Mouse (Mus musculus) thymus, adult 18-20 months (tissue): ENCODE data around the gene G6pc3.
A peak's percentile ranks its signal among the peaks of the same experiment; 100 is the strongest.
"Not testable (repeated sequence)": the region's sequence is repeated elsewhere in the genome, so short reads cannot be mapped to it uniquely, and the experiment has no call there.

ENCODE experiments used
- DNase-seq, 2 experiments: peaks; one replicate each; pipeline ENCODE4 v3.0.0; 2022; ENCODE audit warnings: mixed read lengths in 2 of 2

G6pc3 gene

GRCm38 (mm10) chr11:102189461-102190436, at the start of gene G6pc3:
Gene G6pc3, plus strand, starts transcription at chr11:102189620.
- peak; percentile 65 to 75 for DNase-seq

DNA sequence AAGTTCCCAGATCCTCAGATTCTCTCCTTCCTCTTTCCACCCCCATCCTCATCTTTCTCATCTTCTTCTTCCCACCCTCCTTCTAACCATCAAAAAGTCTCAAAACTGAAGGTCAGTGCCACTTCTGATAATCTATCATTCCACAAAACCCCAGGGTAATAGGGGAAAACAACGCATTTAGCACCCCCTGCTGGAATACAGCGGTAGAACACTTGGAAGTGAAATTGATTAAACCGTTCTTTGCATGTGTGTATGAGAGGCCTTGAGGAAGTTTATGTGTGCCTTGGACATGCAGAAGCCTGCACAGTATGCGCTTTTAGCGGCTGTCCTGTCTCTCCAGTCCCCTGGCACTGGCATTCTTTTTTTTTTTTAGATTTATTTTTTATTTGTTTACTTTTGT, 48.9 kb upstream of the G6pc3 start:
- DNase-seq, result no peak

DNA sequence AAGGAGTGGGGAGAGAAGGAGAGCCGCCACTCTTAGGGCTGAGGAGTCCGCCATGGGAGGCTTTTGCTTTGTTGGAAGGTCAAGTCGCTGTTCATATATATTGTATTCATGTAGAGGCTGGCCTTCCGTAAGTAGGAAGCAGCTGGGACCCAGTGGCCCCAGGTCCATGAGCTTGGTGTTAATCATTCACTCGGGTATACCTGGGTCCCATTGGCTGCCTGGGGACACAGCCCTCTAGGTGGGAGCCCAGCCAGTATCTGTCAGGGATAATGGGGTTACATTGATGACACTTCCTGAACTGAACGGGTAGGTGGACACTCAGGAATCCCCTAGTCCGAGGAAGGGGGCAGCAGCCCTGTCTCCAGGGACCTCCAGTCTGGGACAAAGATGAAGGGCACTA, 47.1 kb upstream of the G6pc3 start:
- DNase-seq, result no peak

DNA sequence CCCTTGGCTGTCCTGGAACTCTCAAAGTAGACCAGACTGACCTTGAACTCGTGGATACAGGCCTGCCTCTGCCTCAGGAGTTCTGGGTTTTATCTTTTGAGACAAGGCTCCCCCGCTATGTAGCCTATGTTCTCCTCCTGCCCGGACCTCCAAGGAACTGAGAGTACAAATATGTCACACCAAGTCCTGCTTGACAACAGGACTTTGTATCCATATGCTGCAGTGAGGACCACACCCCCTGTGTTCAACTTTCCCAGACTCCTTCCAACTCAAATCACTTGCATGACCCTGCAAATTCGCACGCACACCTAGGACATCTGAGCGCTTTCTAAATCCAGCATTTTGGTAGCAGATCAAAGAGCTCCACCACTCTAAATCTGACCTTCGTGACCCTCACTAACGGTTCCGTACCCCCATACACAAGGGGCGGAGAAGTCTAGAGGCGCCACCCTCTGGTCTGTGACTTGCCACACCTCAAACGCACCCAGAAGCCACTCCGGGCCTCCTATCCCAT, 44.4 kb upstream of the G6pc3 start:
- DNase-seq, result no peak

GRCm38 (mm10) chr11:102145471-102146001, 43.9 kb upstream of the G6pc3 start, which contains the start of gene Nags:
Gene Nags, plus strand, starts transcription at chr11:102145513.
- DNase-seq, result no peak

- no peak for DNase-seq
Observed at GRCm38 (mm10) chr11:102146005-102146404, 43.4 kb upstream of the G6pc3 start.

DNA sequence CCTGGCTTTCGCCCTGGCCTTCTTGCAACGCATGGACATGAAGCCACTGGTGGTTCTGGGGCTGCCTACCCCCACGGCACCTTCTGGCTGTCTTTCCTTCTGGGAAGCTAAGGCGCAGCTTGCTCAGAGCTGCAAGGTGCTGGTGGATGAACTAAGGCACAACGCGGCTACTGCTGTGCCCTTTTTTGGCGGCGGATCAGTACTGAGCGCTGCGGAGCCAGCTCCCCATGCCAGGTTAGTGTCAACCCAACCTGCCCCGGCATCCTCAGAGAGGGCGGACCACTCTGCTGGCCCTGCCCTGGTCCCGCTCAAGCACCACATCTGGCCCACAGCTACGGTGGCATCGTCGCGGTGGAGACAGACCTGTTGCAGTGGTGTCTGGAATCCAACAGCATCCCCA, 42.9 kb upstream of the G6pc3 start:
- no peak for DNase-seq

DNA sequence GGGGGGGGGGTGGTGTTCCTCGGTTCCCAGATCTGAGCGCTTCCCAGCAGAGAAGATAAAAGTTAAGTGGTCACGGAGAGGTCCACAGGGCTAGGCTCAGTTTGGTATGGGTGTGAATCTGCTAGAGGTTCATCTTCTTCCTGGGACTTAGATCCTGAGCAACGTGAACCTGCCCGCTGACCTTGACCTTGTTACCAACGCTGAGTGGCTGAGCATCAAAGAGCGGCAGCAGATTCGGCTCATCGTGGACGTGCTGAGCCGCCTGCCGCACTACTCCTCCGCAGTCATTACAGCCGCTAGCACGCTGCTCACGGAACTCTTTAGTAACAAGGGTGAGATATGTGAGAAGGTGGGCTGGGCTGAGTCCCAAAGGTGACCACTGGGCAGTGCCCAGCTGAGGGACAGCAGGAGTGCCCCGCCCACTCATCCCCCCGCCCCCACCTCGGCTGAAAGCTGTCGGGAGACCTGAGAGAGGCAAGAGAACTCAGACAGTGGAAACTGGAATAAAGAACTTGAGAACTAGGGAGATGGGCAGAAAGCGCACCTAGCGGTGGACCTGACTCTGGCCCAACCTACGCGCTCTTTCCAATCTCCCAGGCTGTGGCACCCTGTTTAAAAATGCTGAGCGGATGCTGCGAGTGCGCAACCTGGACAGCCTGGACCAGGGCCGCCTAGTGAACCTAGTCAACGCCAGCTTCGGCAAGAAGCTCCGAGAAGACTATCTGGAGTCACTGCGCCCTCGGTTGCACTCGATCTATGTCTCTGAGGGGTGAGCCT, 42.0 kb upstream of the G6pc3 start:
- DNase-seq, result no peak

DNA sequence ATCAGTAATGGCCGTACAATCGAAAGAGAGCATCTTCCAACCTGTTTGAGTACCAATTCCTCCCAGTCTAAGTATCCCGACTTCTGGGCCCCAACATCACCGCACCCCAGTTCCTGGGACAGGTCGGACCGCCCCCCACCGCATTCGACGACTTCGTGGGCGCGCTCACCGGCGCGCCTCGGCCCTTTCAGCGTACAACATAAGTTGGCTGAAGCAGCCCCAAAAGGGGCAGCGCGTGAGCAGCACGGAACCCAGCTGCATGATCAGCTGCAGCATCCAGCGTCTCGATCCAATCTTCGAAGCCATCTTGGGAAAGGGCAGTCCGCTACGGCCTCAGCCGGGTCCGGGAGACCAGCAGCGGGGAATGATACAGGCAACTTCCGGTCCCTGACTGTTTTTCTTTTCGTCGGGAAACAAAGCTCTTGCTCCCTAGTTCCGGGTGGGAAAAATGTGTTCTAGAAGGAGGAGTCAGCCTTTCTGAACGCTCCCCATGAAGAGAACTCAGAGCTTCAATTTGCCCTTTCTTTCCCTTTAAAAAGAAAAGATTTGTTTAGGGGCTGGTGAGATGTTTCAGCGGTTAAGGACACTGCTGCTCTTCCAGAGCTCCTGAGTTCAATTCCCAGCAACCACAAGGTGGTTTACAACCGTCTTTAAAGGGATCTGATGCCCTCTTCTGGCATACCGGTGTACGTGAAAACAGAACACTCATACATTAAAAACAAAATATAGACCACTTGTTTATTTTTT, 33.2 kb upstream of the G6pc3 start, which contains the start of gene Tmem101:
TSS of gene Tmem101 (minus strand) at position 366 of the 747 bp plus-strand sequence.
- peak; percentile 49 to 71 for DNase-seq

DNA sequence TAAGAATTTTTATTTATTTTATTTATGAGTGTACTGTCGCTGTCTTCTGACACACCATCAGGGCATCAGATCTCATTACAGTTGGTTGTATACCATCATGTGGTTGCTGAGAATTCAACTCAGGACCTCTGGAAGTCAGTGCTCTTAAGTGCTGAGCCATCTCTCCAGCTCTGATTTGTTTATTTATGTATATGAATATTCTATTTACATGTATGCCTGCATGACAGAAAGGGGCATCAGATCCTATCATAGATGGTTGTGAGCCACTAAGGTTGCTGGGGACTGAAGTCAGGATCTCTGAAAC, 32.7 kb upstream of the G6pc3 start:
- DNase-seq, result no peak

DNA sequence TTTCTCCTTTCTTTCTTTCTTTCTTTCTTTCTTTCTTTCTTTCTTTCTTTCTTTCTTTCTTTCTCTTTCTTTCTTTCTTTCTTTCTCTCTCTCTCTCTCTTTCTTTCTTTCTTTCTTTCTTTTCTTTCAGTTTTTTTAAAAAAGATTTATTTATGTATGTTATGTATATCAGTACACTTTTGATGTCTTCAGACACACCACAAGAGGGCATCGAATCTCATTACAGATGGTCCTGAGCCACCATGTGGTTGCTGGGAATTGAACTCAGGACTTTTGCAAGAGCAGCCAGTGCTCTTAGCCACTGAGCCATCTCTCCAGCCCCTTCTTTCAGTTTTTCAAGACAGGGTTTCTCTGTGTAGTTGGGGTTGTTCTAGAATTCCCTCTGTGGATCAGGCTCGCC, 31.4 kb upstream of the G6pc3 start:
- DNase-seq, result not testable (repeated sequence)

DNA sequence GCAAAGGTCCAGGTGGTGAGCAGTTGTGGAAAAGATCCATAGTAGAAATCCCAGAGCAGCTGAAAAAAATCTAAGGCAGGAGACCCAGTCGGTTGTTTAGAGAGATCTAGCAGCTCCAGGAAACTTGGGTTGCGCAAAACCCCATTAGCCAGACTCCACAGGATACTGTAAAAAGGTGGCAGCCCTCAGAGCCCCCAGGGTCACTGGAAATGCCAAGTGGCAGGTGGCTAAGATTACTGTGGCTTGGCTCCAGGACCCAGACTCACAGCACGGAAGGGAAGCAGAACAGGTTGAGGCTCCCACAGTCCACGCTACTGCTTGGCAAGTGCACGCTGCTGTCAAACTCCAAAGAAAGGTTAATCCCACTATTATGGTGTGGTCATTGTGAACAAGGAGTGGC, 29.6 kb upstream of the G6pc3 start:
- DNase-seq, result no peak

DNA sequence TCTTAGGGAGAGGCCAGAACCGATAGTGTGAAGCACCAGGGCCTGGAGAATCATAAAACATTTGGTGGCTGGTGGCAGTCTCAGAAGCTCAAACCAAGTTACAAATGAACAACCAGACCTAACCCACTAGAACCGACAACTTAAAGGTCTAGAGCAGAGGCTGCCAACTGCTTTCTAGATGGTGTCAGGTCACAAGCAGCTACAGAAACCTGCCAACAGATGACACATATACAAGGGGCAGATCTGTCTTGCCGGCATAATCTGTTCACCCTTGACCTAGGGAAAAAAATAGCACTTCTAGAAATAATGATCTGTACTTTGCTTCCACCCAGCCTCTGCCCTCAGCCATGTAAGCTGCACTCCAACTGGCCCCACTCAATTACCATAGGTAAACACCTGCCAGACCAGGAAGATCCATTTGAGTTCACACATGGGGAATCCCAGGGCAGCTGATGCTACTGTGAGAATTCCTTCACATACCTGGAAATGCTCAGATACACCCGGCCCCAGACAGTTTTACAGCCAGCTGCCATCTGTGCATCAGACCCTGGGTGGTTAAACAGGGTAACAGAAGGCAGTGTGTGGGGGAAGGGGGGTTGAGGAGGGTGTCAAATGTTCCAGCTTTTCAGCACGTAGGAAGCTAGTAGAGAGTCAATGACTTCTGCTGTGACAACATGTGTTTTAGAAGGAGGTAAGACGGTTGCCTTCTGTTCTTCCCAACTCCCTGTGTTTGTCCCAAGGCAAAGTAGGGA, 23.3 kb upstream of the G6pc3 start:
- no peak for DNase-seq

DNA sequence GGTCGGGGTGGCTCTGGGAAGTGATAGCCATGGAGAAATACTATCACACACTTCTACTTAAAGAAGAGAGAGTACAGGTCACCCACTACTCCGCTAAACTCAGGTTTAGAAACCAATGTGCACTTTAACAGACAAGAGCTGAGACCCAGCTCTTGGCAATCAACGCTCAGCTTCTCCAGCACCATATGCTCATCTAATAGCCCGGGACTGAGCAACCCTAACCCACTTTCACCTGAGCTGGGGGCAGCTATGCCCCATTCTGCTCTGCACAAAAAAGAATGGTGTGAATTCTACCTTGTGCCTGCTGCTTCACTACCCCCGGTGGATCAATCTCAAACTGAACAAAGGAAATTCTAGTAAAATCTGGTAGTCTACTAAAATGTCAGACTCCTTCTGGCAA, 21.9 kb upstream of the G6pc3 start:
- no peak for DNase-seq

- DNase-seq, result no peak
Observed at GRCm38 (mm10) chr11:102168689-102169088, 20.7 kb upstream of the G6pc3 start.

- DNase-seq, result no peak
Observed at GRCm38 (mm10) chr11:102179836-102180235, 9.6 kb upstream of the G6pc3 start.

- no peak for DNase-seq
Observed at GRCm38 (mm10) chr11:102184253-102184645, 5.2 kb upstream of the G6pc3 start.

- DNase-seq, result peak; percentile 93 to 94
Observed at GRCm38 (mm10) chr11:102184646-102185495, 4.5 kb upstream of the G6pc3 start, which contains the start of gene Lsm12. Gene Lsm12, minus strand, starts transcription at chr11:102185296.

- DNase-seq, result no peak
Observed at GRCm38 (mm10) chr11:102185677-102186076, 3.7 kb upstream of the G6pc3 start.

DNA sequence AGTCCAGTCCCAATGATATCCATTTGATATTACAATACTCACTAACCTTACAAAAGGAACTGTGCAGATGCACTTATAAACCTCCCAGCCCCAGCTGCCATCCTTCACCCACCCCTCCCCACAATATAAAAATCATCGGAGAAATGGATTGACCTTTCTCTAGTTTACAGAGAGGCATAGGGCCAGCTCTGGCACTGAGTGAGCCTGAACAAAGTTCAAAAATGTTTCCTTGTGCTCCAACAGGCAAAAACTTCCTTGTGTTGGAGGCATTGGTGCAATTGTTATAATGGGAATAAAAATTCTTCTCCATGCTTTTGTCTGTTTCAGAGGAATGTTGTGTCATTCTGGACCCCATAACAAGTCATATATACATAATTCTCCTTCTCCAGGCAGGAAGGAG, 3.2 kb upstream of the G6pc3 start:
- no peak for DNase-seq

DNA sequence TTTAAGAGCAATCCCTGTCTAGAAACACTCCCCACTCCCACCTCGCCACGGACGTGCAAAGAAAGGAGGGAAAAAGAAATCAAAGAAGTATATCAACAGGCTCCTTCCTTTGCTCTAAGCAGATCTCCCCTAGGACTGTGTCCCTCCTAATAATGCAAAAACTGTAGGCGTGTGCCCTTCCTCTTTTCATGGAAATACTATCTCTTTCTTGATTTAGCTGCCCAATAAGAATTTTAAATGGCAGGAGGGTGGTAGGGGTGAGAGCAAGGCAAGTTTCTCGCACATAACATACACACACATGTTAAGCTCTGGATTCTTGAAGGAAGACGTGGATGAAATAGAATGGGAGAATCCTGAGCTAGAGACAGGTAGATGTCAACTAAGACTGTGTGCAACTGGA, 440 bp upstream of the G6pc3 start:
- no peak for DNase-seq
